Mouse (Mus musculus) cerebellum, postnatal 25 days (tissue): ENCODE data around the gene Vmn1r184.
"Not testable (repeated sequence)": the region's sequence is repeated elsewhere in the genome, so short reads cannot be mapped to it uniquely, and the experiment has no call there.

Experiments
- DNase-seq, 2 experiments: peaks; one replicate each; pipeline ENCODE4 v3.0.0; 2021; ENCODE audit warnings: mixed read lengths in 2 of 2

The Vmn1r184 gene

DNA sequence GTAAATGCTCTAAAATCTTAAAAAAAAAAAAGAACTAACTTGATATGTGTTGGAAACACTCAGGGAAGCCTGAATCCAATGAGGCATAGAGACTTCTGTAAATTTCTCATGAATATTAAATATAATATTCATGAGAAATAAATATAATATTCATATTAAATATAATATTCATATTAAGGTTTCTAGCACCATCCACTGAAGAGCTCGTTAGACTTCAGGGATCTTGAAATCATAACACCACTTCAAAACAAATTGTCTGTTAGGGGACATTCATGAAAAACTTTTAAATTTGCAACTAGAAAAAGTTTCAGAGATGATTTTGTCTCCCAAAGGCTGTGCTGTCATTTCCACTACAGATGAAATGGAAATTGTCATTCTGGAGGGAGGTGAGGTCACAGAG, at the start of gene Vmn1r184:
Gene Vmn1r184, plus strand, starts transcription at position 301 of the 400 bp plus-strand sequence.
- not testable (repeated sequence) for DNase-seq

DNA sequence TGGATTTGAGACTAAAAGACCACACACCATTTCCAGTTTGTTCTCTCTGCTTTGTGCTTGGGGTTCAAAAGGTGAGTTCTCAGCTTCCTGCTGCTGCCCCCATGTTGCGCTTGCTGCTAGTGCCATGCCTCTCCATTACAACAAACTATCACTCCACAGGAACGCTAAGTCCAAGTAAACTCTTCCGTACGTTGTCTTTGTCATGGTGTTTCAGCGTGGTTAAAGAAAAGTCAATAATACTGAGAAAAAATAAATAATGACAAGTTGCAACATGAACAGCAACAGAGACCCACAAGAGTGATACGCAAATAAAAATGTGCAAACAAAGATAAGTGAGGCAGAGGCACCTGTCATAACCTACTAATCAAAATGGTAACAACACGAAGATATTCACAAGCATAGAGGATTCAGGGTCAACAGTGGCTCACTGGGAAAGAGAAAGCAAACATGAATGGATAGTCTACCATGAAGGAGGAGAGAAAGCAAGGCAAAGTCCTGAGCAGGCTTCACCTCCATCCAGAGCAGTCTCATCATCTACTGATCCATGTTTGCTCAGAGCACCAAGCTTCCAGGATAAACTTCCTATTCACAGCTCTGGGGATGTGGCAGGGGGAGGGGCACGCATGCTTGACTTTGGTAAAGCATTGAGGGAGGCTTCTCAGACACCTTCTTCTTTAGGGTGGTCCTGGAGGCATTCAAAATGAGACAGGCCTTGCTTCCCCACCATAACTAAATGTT, 43.5 kb downstream of the Vmn1r184 start:
- not testable (repeated sequence) for DNase-seq

DNA sequence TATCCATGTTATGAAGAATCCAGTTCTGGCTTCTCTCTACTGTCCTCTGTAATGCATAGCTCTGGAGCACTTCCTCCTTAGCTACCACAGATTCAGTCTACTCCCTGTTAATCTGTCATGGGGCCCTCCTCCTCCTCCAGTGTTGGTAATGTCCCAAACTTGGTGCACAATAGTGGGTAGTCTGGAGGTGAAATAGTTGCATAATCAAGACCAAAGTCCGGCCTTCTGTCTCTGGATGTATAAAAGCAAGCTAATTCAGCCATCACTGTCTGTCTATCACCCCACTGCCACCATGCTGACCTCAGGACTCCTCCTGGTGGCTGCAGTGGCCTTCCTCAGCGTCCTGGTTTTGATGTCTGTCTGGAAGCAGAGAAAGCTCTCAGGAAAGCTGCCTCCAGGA, 46.8 kb downstream of the Vmn1r184 start, which contains the start of gene Cyp2a4:
Gene Cyp2a4, plus strand, starts transcription at position 244 of the 400 bp plus-strand sequence.
- not testable (repeated sequence) for DNase-seq

DNA sequence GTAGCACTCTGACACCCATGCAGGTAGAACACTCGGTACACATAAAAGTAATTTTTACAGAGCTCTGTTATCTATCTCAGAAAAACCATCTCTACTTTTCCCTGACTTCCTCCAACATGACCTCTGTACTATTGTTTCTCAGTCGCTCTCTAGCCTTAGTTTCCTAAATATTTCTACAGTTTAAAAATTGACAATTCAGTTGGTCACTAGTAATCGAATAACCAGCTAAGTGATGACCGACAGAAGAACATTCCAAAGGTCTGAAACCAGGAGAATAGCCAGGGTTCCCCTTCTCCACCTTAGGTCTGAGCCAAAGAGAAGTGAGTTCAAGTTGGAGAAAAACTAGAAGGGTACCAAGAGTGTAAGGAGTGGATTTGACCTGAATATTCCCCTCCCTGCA, 51.7 kb downstream of the Vmn1r184 start:
- DNase-seq, result not testable (repeated sequence)

DNA sequence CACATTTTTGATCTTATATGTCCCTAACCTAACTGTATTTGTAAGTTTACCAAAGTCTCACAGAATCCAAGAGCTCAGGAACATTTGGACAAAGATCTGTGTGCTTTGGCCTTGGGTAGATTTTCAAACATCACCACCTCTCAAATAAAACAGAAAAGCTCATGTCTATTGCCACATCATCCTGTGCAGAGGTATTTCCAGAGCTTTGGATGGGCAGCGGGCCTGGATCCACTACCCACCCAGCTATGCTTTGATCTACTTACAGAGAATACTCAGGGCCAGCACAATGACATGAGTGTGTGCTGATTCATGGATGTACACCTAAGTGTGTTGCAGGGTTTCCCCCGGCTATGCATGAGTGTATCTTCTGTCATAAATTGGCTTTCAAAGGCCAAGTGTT, 55.1 kb downstream of the Vmn1r184 start:
- not testable (repeated sequence) for DNase-seq

DNA sequence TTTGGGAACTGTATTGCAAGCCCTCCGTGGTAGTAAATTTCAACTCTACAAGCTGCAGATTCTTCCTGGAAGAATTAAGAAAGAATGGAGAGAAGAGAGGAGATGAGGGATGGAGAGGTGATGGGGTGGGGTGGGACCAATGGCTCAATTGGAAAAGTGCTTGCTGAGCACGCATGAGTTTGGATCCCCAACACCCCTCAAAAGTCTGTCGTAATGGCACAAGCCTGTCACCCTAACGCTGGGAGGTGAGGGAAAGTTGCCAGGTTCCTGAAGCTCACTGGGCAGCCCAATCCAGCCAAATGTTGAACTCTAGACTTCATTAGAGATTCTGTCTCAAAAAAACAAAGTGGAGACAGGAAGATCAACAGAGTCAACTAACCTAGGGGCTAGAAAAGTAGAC, 55.7 kb downstream of the Vmn1r184 start:
- DNase-seq, result not testable (repeated sequence)
